Mouse (Mus musculus): Measurements from ENCODE around the gene A630095N17Rik.

- no peak for TF ChIP-seq CTCF (IDR thresholded peaks at IDR 0.05)
- no peak for TF ChIP-seq EP300 (IDR thresholded peaks at IDR 0.05)
Observed at GRCm38 (mm10) chr1:75223532-75223931, 8.4 kb downstream of the A630095N17Rik start.
